Mouse (Mus musculus) 416B (cell line): ENCODE measurements around the gene Plekho2.
A peak's percentile ranks its signal among the peaks of the same experiment; 100 is the strongest.

ENCODE experiments used
- DNase-seq: peaks from one replicate; pipeline ENCODE4 v3.0.0; 2011; ENCODE audit warnings: low read depth

Gene Plekho2

GRCm38 (mm10) chr9:65579781-65580371 is at the start of gene Plekho2:
TSS of gene Plekho2 (minus strand) at chr9:65580040.
- DNase-seq: peak; percentile 99

GRCm38 (mm10) chr9:65629025-65629766 is 49.4 kb upstream of the Plekho2 start, which contains the start of gene Rbpms2:
TSS of gene Rbpms2 (plus strand) at chr9:65629648.
- no peak for DNase-seq

- no peak for DNase-seq
Observed at GRCm38 (mm10) chr9:65624266-65624665, 44.4 kb upstream of the Plekho2 start.

GRCm38 (mm10) chr9:65622826-65623225 is 43.0 kb upstream of the Plekho2 start:
- DNase-seq: no peak

- DNase-seq: no peak
Observed at GRCm38 (mm10) chr9:65621666-65622065, 41.8 kb upstream of the Plekho2 start.

- no peak for DNase-seq
Observed at GRCm38 (mm10) chr9:65621196-65621595, 41.4 kb upstream of the Plekho2 start.

- no peak for DNase-seq
Observed at GRCm38 (mm10) chr9:65619311-65619710, 39.5 kb upstream of the Plekho2 start.

- no peak for DNase-seq
Observed at GRCm38 (mm10) chr9:65613098-65613497, 33.3 kb upstream of the Plekho2 start.

- no peak for DNase-seq
Observed at GRCm38 (mm10) chr9:65611969-65612486, 32.2 kb upstream of the Plekho2 start.

- no peak for DNase-seq
Observed at GRCm38 (mm10) chr9:65607120-65607519, 27.3 kb upstream of the Plekho2 start.

GRCm38 (mm10) chr9:65606321-65607109 is 26.7 kb upstream of the Plekho2 start:
- no peak for DNase-seq

GRCm38 (mm10) chr9:65605471-65606136 is 25.8 kb upstream of the Plekho2 start:
- peak; percentile 92 for DNase-seq

- DNase-seq: peak; percentile 44
Observed at GRCm38 (mm10) chr9:65603401-65604102, 23.7 kb upstream of the Plekho2 start.

GRCm38 (mm10) chr9:65600951-65601350 is 21.1 kb upstream of the Plekho2 start:
- peak; percentile 51 for DNase-seq

- peak; percentile 77 for DNase-seq
Observed at GRCm38 (mm10) chr9:65598765-65599249, 19.0 kb upstream of the Plekho2 start.

GRCm38 (mm10) chr9:65593596-65593995 is 13.8 kb upstream of the Plekho2 start:
- DNase-seq: no peak

- DNase-seq: no peak
Observed at GRCm38 (mm10) chr9:65592721-65593120, 12.9 kb upstream of the Plekho2 start.

GRCm38 (mm10) chr9:65589091-65589490 is 9.3 kb upstream of the Plekho2 start:
- DNase-seq: no peak

- DNase-seq: peak; percentile 64
Observed at GRCm38 (mm10) chr9:65587573-65588358, 7.9 kb upstream of the Plekho2 start.

GRCm38 (mm10) chr9:65587270-65587572 is 7.4 kb upstream of the Plekho2 start:
- peak; percentile 56 for DNase-seq
